Mouse (Mus musculus) spleen, adult 2 months (tissue): Measurements from ENCODE around the gene Ccser1.

Experiments used
- CTCF ChIP-seq: fragments of 200-500 bp; IDR thresholded peaks from 2 replicates; pipeline ENCODE4 v1.5.1; 2011; ENCODE audit warnings: mild to moderate bottlenecking, inconsistent platforms; ENCODE audit not compliant: insufficient read depth, insufficient read length, insufficient replicate concordance; ENCODE audit errors: extremely low read depth
- POLR2A ChIP-seq: fragments of 200-500 bp; IDR thresholded peaks from 2 replicates; pipeline ENCODE4 v1.6.1; 2011; ENCODE audit warnings: low read depth, low read length, inconsistent platforms

DNA sequence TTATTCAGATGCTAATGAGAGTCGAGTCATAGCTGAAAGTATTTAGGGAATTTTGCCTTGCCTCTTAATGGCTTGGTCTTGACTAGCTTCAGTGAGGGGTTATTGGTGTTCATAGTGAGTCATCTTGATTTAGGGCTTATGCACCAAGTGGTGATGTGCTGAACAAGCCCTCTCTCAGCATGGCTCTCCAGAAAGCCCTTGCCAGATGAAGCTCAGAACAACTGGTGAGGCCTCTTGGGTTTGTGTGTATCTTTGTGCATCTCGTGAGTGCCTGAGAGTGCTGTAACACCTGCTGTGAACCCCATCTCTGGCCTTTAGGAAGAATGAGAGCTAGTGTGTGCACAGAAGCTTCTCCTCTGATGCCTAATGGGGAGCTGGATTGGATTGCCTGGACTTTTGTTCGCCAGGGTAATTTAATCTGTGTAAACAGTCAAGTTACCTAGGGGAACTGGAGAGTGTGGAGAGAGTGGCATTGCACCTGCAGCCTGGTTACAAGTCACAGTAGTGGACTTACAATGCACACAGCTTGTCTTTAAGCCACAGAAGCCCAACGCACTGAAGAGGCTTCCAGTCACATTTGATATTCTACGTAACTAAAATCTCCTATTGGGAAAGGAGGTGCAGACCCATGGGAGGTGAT, 53.5 kb downstream of the Ccser1 start:
- TF ChIP-seq CTCF (no peak), POLR2A (no peak)
